Mouse (Mus musculus) midbrain, embryonic 13.5 days (tissue): ENCODE measurements around the gene Ephx4. TPM values are rescaled to one million over a fixed set of nuclear protein-coding genes. Genes with fewer than 3 reads are reported as not detected.
A peak's percentile ranks its signal among the peaks of the same experiment; 100 is the strongest.
"Not testable (repeated sequence)": the region's sequence is repeated elsewhere in the genome, so short reads cannot be mapped to it uniquely, and the experiment has no call there.

ENCODE experiments used
- ATAC-seq: fragments of 200-750 bp; cut with Nextera tagmentation; 2 replicates; pipeline ENCODE4 v1.8.0; 2017; ENCODE audit warnings: mild to moderate bottlenecking, moderate TSS enrichment, moderate library complexity
- H3K27ac ChIP-seq: fragments of 300-500 bp; sonication (generic); 2 replicates; pipeline ENCODE4 v1.5.1; 2015; ENCODE audit warnings: inconsistent platforms, mild to moderate bottlenecking, moderate library complexity
- H3K27me3 ChIP-seq: fragments of 300-500 bp; sonication (generic); 2 replicates; pipeline ENCODE4 v1.6.1; 2015; ENCODE audit warnings: mild to moderate bottlenecking, inconsistent platforms
- H3K36me3 ChIP-seq: fragments of 300-500 bp; sonication (generic); 2 replicates; pipeline ENCODE4 v1.6.1; 2015; ENCODE audit warnings: mild to moderate bottlenecking, inconsistent platforms
- H3K4me1 ChIP-seq: fragments of 300-500 bp; sonication (generic); replicated peaks from 2 replicates; pipeline ENCODE4 v1.6.1; 2015; ENCODE audit warnings: inconsistent platforms
- H3K4me2 ChIP-seq: fragments of 300-500 bp; sonication (generic); replicated peaks from 2 replicates; pipeline ENCODE4 v1.6.1; 2015; ENCODE audit warnings: moderate library complexity, mild to moderate bottlenecking, inconsistent platforms
- H3K4me3 ChIP-seq: fragments of 300-500 bp; sonication (generic); replicated peaks from 2 replicates; pipeline ENCODE4 v1.5.1; 2015; ENCODE audit warnings: mild to moderate bottlenecking, inconsistent platforms
- H3K9ac ChIP-seq: fragments of 300-500 bp; sonication (generic); replicated peaks from 2 replicates; pipeline ENCODE4 v1.6.1; 2015; ENCODE audit warnings: mild to moderate bottlenecking, inconsistent platforms
- H3K9me3 ChIP-seq: fragments of 300-500 bp; sonication (generic); 2 replicates; pipeline ENCODE4 v1.6.1; 2016; ENCODE audit warnings: mild to moderate bottlenecking, inconsistent platforms
- WGBS: fragments of 180-500 bp; shearing (Covaris S2); methylation state at CpG from one replicate; pipeline ENCODE4 v1.1.7; 2015; 5-methylcytosine and 5-hydroxymethylcytosine counted together
- polyA plus RNA-seq: library from polyadenylated mRNA; unstranded; fragments of >200 nt; fragmentation: Nextera tagmentation; extraction: Ambion mirVana; gene quantifications from 2 replicates; pipeline ENCODE4 v1.2.1, GENCODE M21; 2015

Gene Ephx4
- polyA plus RNA-seq, result 0.77 and 1.1 TPM in 2 replicates

- Histone ChIP-seq H3K27ac (no peak within 1 kb of the TSS), H3K27me3 (peaks cover 37% of the 10 kb centered on the region), H3K9ac (peak within 1 kb of the TSS; percentile 66), H3K9me3 (no peaks in the 10 kb centered on the region), H3K36me3 (no peaks in the 10 kb centered on the region), H3K4me1 (peaks cover 12% of the 10 kb centered on the region), H3K4me2 (peak within 1 kb of the TSS; percentile 89), H3K4me3 (peak within 1 kb of the TSS; percentile 63)
- WGBS, result 21% methylated on average over 5 of the region's 5 CpGs
- ATAC-seq, result no peak
These were observed at the start of gene Ephx4 for GRCm38 (mm10) chr5:107402436-107402835. Gene Ephx4, plus strand, starts transcription at chr5:107402736.

GRCm38 (mm10) chr5:107353981-107354380 lies 48.6 kb upstream of the Ephx4 start:
- no peak for ATAC-seq
- whole genome bisulfite sequencing, result 70% methylated on average over 3 of the region's 3 CpGs
- no peak overlapping the region for H3K4me2 ChIP-seq

DNA sequence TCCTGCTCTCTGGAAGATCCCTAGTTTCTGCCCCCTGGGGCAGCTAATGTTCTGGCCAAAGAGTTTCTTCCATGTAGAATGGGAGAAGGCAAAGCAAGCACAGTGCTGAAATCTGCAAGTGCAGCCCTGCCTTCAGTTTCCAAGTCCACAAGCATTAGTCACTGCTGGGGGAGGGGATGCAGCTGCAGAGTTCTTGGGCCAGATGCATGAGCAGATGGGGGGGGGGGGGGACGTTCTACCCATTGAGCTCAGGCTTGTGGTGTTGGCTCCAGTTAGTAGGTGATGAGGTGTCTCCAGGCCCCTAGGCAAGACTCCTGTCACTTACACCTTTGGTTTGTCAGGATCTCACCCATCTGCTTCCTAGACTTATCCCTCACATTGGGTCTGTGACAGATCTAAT lies 46.7 kb upstream of the Ephx4 start:
- Histone ChIP-seq H3K27ac (no peak overlapping the region), H3K9ac (no peak overlapping the region), H3K4me2 (no peak overlapping the region), H3K4me1 (peaks cover 5% of the 10 kb centered on the region), H3K27me3 (no peaks in the 10 kb centered on the region), H3K9me3 (no peaks in the 10 kb centered on the region), H3K36me3 (no peaks in the 10 kb centered on the region), H3K4me3 (no peak overlapping the region)
- WGBS, result 50% methylated on average over 1 of the region's 1 CpGs
- no peak for ATAC-seq

More at GRCm38 (mm10) chr5:107353981-107354380, 48.6 kb upstream of the Ephx4 start:
- Histone ChIP-seq H3K36me3 (no peaks in the 10 kb centered on the region), H3K9me3 (no peaks in the 10 kb centered on the region), H3K27ac (no peak overlapping the region), H3K27me3 (no peaks in the 10 kb centered on the region), H3K4me1 (no peaks in the 10 kb centered on the region), H3K9ac (no peak overlapping the region), H3K4me3 (no peak overlapping the region)

- 94% methylated on average over 8 of the region's 8 CpGs for WGBS
- H3K4me1 ChIP-seq, result peaks cover 5% of the 10 kb centered on the region
- no peaks in the 10 kb centered on the region for H3K36me3 ChIP-seq
- ATAC-seq, result no peak
- H3K9ac ChIP-seq, result no peak overlapping the region
- H3K4me2 ChIP-seq, result no peak overlapping the region
- H3K4me3 ChIP-seq, result no peak overlapping the region
- H3K27ac ChIP-seq, result no peak overlapping the region
- no peaks in the 10 kb centered on the region for H3K27me3 ChIP-seq
- H3K9me3 ChIP-seq, result no peaks in the 10 kb centered on the region
These were observed 44.8 kb upstream of the Ephx4 start for GRCm38 (mm10) chr5:107357723-107358122.

DNA sequence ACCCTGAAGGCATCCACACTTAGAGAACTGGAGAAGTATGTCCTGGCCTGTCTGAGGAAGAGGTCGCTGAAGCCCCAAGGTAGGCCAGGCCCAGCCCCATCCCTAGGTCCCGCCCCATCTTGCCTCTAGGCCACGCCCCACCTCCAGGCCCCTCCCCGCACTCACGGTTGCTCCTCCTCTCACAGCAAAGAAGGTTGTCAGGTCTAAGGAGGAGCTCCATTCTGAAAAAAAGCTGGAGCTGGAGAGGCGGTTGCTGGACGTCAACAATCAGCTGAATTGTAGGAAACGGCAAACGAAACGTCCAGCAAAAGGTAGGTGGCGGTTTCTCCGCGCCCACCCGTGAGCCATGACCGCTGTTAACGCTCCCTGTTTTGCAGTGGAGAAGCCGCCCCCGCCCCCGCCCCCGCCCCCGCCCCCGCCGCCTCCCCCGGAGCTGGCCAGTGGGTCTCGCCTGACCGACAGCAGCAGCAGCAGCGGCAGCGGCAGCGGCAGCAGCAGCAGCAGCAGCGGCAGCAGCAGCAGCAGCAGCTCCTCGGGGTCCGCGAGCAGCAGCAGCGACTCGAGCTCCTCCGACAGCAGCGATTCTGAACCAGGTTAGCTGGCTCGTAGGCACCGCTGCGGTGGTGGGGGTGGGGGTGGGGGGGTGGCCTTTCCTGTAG lies 43.0 kb upstream of the Ephx4 start:
- H3K4me1 ChIP-seq, result peaks cover 5% of the 10 kb centered on the region
- peak overlapping the region; percentile 68 for H3K9ac ChIP-seq
- peak overlapping the region; percentile 71 for H3K27ac ChIP-seq
- no peaks in the 10 kb centered on the region for H3K9me3 ChIP-seq
- H3K27me3 ChIP-seq, result no peaks in the 10 kb centered on the region
- H3K4me3 ChIP-seq, result peak overlapping the region; percentile 55
- H3K4me2 ChIP-seq, result peak overlapping the region; percentile 58
- under 1% methylated on average over 27 of the region's 40 CpGs for WGBS
- H3K36me3 ChIP-seq, result no peaks in the 10 kb centered on the region
- peak; percentile 96 for ATAC-seq

- peak overlapping the region; percentile 68 for H3K9ac ChIP-seq
- peak overlapping the region; percentile 58 for H3K4me2 ChIP-seq
- H3K9me3 ChIP-seq, result no peaks in the 10 kb centered on the region
- H3K4me1 ChIP-seq, result peaks cover 5% of the 10 kb centered on the region
- H3K36me3 ChIP-seq, result no peaks in the 10 kb centered on the region
- 13% methylated on average over 9 of the region's 9 CpGs for WGBS
- H3K4me3 ChIP-seq, result peak overlapping the region; percentile 55
- peak; percentile 29 for ATAC-seq
- peak overlapping the region; percentile 71 for H3K27ac ChIP-seq
- H3K27me3 ChIP-seq, result no peaks in the 10 kb centered on the region
These were observed 42.3 kb upstream of the Ephx4 start for GRCm38 (mm10) chr5:107360054-107360730.

GRCm38 (mm10) chr5:107370040-107370439 lies 32.5 kb upstream of the Ephx4 start:
- no peak; the same call in 1 of the 2 replicates for ATAC-seq
- H3K9me3 ChIP-seq, result no peaks in the 10 kb centered on the region
- H3K27ac ChIP-seq, result no peak overlapping the region
- no peak overlapping the region for H3K4me2 ChIP-seq
- WGBS, result 66% methylated on average over 3 of the region's 3 CpGs
- H3K4me1 ChIP-seq, result peaks cover 9% of the 10 kb centered on the region
- peaks cover 16% of the 10 kb centered on the region; the same call in 1 of the 2 replicates for H3K36me3 ChIP-seq
- H3K9ac ChIP-seq, result no peak overlapping the region
- H3K27me3 ChIP-seq, result no peaks in the 10 kb centered on the region
- no peak overlapping the region for H3K4me3 ChIP-seq

GRCm38 (mm10) chr5:107371335-107371734 lies 31.2 kb upstream of the Ephx4 start:
- Histone ChIP-seq H3K4me1 (peaks cover 9% of the 10 kb centered on the region), H3K9me3 (no peaks in the 10 kb centered on the region), H3K36me3 (peaks cover 17% of the 10 kb centered on the region; the same call in 1 of the 2 replicates), H3K27ac (no peak overlapping the region), H3K4me3 (no peak overlapping the region), H3K4me2 (no peak overlapping the region), H3K27me3 (no peaks in the 10 kb centered on the region), H3K9ac (no peak overlapping the region)
- ATAC-seq, result no peak
- 91% methylated on average over 5 of the region's 5 CpGs for WGBS

DNA sequence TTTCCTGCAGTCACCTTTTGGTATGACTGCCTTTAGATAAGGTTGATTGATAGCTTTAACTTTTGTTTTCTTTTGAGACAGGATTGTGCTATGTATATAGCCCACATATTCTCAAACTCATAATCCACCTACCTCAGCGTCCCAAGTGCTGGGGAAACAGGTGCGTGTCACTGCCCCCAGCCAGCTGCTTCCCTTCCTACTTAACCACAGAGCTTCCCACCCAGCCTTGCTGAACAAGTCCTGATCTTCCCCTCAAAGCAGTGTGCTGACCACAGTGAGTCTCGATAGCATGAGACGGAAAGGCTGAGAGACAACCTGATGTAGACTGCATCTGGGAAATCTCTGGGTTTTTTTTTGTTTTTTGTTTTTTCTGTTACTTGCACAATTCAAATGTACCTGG lies 29.3 kb upstream of the Ephx4 start:
- Histone ChIP-seq H3K36me3 (peaks cover 20% of the 10 kb centered on the region; the same call in 1 of the 2 replicates), H3K27me3 (no peaks in the 10 kb centered on the region), H3K9ac (no peak overlapping the region), H3K27ac (no peak overlapping the region), H3K4me3 (no peak overlapping the region), H3K9me3 (no peaks in the 10 kb centered on the region), H3K4me1 (peaks cover 9% of the 10 kb centered on the region), H3K4me2 (no peak overlapping the region)
- no peak for ATAC-seq
- 95% methylated on average over 4 of the region's 4 CpGs for WGBS

DNA sequence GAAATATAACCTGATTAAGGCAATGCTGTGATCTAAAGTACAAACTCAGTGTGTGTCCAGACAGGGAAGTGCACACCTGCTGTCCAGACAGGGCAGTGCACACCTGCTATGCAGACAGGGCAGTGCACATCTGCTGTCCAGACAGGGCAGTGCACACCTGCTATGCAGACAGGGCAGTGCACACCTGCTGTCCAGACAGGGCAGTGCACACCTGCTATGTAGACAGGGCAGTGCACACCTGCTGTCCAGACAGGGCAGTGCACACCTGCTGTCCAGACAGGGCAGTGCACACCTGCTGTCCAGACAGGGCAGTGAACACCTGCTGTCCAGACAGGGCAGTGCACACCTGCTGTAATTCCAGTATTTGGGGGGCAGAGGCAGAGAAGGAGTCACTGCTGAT lies 16.1 kb upstream of the Ephx4 start:
- H3K4me1 ChIP-seq, H3K9me3 ChIP-seq, H3K36me3 ChIP-seq, ATAC-seq, H3K27me3 ChIP-seq, H3K4me3 ChIP-seq, H3K4me2 ChIP-seq, H3K9ac ChIP-seq, H3K27ac ChIP-seq: not testable (repeated sequence)

DNA sequence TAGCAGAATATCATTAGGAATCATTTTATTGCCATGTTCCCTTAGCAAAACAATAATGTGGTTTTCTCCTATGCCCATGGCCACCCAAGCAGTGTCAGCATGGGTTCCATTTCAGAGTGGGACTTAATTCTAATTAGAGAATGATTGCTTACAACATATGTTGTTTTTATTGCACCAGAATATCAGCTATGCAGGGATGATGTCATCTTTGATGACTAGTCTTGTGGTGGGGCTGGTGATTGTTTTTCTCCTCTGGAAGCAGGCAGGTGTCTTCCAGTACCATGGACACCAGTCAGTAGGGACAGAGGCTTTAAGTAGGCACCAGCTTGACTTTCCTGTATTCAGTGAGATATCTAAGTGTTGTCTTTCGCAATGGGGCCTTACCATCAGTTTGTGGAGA lies 14.7 kb upstream of the Ephx4 start:
- Histone ChIP-seq H3K4me2 (no peak overlapping the region), H3K4me3 (no peak overlapping the region), H3K4me1 (no peaks in the 10 kb centered on the region), H3K9ac (no peak overlapping the region), H3K27me3 (no peaks in the 10 kb centered on the region), H3K36me3 (0 out of 2 replicates have a peak, but pooled peaks cover 3% of the 10 kb centered on the region), H3K9me3 (no peaks in the 10 kb centered on the region), H3K27ac (no peak overlapping the region)
- WGBS, result 92% methylated on average over 1 of the region's 1 CpGs
- ATAC-seq, result no peak

DNA sequence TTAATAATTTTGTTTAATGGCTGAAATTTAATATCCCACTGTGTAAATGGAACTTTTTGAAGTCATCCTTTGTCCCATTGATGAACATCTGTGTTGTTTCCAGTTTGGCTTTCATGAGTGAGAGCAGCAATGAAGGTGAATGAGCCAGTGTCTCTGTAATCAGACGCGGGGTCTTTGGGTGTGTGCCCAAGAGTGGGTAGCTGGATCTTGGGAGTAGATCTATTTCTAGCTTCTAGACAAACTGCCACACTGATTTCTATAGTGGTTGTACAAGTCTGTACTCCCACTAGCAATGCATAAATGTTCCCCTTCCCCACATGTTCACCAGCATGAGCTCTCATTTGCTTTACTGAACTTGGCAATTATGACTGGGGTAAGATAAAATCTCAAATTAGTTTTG lies 13.2 kb upstream of the Ephx4 start:
- Histone ChIP-seq H3K27ac (no peak overlapping the region), H3K4me2 (no peak overlapping the region), H3K9ac (no peak overlapping the region), H3K9me3 (no peaks in the 10 kb centered on the region), H3K4me3 (no peak overlapping the region), H3K36me3 (0 out of 2 replicates have a peak, but pooled peaks cover 3% of the 10 kb centered on the region), H3K4me1 (no peaks in the 10 kb centered on the region), H3K27me3 (no peaks in the 10 kb centered on the region)
- no peak for ATAC-seq
- 94% methylated on average over 2 of the region's 2 CpGs for WGBS
